Mouse (Mus musculus) heart, postnatal 0 days (tissue): ENCODE measurements at regions not wholly inside any gene's neighbourhood (a gene's known extent, or its start where the extent isn't known, plus 50 kb on each side); places are given as distances from the start of the nearest gene placed in this dataset.

ENCODE experiments used
- ATAC-seq: fragments of 200-750 bp; cut with Nextera tagmentation; 2 replicates; pipeline ENCODE4 v1.8.0; 2017; ENCODE audit warnings: low read depth, moderate number of reproducible peaks, moderate library complexity; ENCODE audit not compliant: insufficient read depth
- DNase-seq: peaks from one replicate; pipeline ENCODE4 v3.0.0-alpha.2; 2016; ENCODE audit warnings: low spot score
- H3K27ac ChIP-seq: fragments of 300-500 bp; sonication (generic); 2 replicates; pipeline ENCODE4 v1.5.1; 2014; ENCODE audit warnings: low read depth, mild to moderate bottlenecking
- H3K27me3 ChIP-seq: fragments of 300-500 bp; sonication (generic); 2 replicates; pipeline ENCODE4 v1.6.1; 2014; ENCODE audit warnings: low read length, mixed read lengths; ENCODE audit not compliant: control insufficient read depth, insufficient read depth
- H3K36me3 ChIP-seq: fragments of 300-500 bp; sonication (generic); replicated peaks from 2 replicates; pipeline ENCODE4 v1.6.1; 2014; ENCODE audit warnings: low read length, mixed read lengths; ENCODE audit not compliant: control insufficient read depth, insufficient read depth
- H3K4me1 ChIP-seq: fragments of 300-500 bp; sonication (generic); 2 replicates; pipeline ENCODE4 v1.6.1; 2014; ENCODE audit warnings: antibody characterized with exemption; ENCODE audit not compliant: control insufficient read depth, insufficient read depth
- H3K4me2 ChIP-seq: fragments of 300-500 bp; sonication (generic); 2 replicates; pipeline ENCODE4 v1.6.1; 2014; ENCODE audit warnings: low read depth, mild to moderate bottlenecking, low read length, moderate library complexity
- H3K4me3 ChIP-seq: fragments of 300-500 bp; sonication (generic); 2 replicates; pipeline ENCODE4 v1.5.1; 2014; ENCODE audit warnings: low read depth, low read length
- H3K9ac ChIP-seq: fragments of 300-500 bp; sonication (generic); replicated peaks from 2 replicates; pipeline ENCODE4 v1.6.1; 2014; ENCODE audit warnings: low read depth, low read length, mixed read lengths
- H3K9me3 ChIP-seq: fragments of 300-500 bp; sonication (generic); replicated peaks from 2 replicates; pipeline ENCODE4 v1.6.1; 2016; ENCODE audit warnings: low read length; ENCODE audit not compliant: control insufficient read depth
- CTCF ChIP-seq: IDR thresholded peaks from 2 replicates; pipeline ENCODE4 v1.5.1; 2016; ENCODE audit warnings: antibody characterized with exemption, control low read depth, low read depth
- EP300 ChIP-seq: IDR thresholded peaks from 2 replicates; pipeline ENCODE4 v1.6.1; 2016; ENCODE audit warnings: antibody characterized with exemption, low read depth
- WGBS: fragments of 180-500 bp; shearing (Covaris S2); extraction: QIAGEN DNeasy Blood & Tissue Kit; methylation state at CpG from one replicate; pipeline ENCODE4 v1.1.7; 2014; 5-methylcytosine and 5-hydroxymethylcytosine counted together

- H3K9me3 ChIP-seq: no peaks in the 10 kb centered on the region
- DNase-seq (no peak), ATAC-seq (no peak)
- no peaks in the 10 kb centered on the region for H3K36me3 ChIP-seq
- no peak overlapping the region for H3K4me3 ChIP-seq
- H3K4me1 ChIP-seq: no peaks in the 10 kb centered on the region
- no peak overlapping the region for H3K9ac ChIP-seq
- H3K4me2 ChIP-seq: no peak overlapping the region
- no peak for TF ChIP-seq EP300
- no peak for TF ChIP-seq CTCF
- H3K27me3 ChIP-seq: no peaks in the 10 kb centered on the region
- H3K27ac ChIP-seq: no peak overlapping the region
Observed at GRCm38 (mm10) chr3:134124982-134125381, 111.3 kb upstream of the Cxxc4 start.

GRCm38 (mm10) chr3:134130412-134130811 is 105.9 kb upstream of the Cxxc4 start:
- WGBS: 48% methylated on average over 3 of the region's 3 CpGs
- DNase-seq: no peak
- TF ChIP-seq EP300 (no peak), CTCF (no peak)

GRCm38 (mm10) chr3:134145251-134145650 is 91.0 kb upstream of the Cxxc4 start:
- DNase-seq: no peak
- WGBS: 66% methylated on average over 7 of the region's 7 CpGs
- no peak for ATAC-seq

More at GRCm38 (mm10) chr3:134130412-134130811, 105.9 kb upstream of the Cxxc4 start:
- H3K4me2 ChIP-seq: no peak overlapping the region
- no peaks in the 10 kb centered on the region for H3K4me1 ChIP-seq
- no peaks in the 10 kb centered on the region for H3K27me3 ChIP-seq
- H3K9ac ChIP-seq: no peak overlapping the region
- no peaks in the 10 kb centered on the region for H3K9me3 ChIP-seq
- no peak for ATAC-seq
- no peaks in the 10 kb centered on the region for H3K36me3 ChIP-seq
- no peak overlapping the region for H3K4me3 ChIP-seq
- no peak overlapping the region for H3K27ac ChIP-seq

GRCm38 (mm10) chr3:134145935-134146334 is 90.3 kb upstream of the Cxxc4 start:
- 84% methylated on average over 3 of the region's 3 CpGs for WGBS
- Histone ChIP-seq H3K4me3 (no peak overlapping the region), H3K4me1 (no peaks in the 10 kb centered on the region; the same call in 1 of the 2 replicates), H3K27me3 (no peaks in the 10 kb centered on the region), H3K9ac (no peak overlapping the region), H3K9me3 (no peaks in the 10 kb centered on the region), H3K36me3 (no peaks in the 10 kb centered on the region), H3K27ac (no peak overlapping the region), H3K4me2 (no peak overlapping the region)
- ATAC-seq (no peak), DNase-seq (no peak)
- TF ChIP-seq EP300 (no peak), CTCF (no peak)

More at GRCm38 (mm10) chr3:134145251-134145650, 91.0 kb upstream of the Cxxc4 start:
- no peak overlapping the region for H3K4me3 ChIP-seq
- H3K9ac ChIP-seq: no peak overlapping the region
- no peaks in the 10 kb centered on the region for H3K36me3 ChIP-seq
- H3K4me1 ChIP-seq: no peaks in the 10 kb centered on the region; the same call in 1 of the 2 replicates
- H3K27ac ChIP-seq: no peak overlapping the region
- no peaks in the 10 kb centered on the region for H3K27me3 ChIP-seq
- no peak overlapping the region for H3K4me2 ChIP-seq
- TF ChIP-seq CTCF (no peak), EP300 (no peak)
- H3K9me3 ChIP-seq: no peaks in the 10 kb centered on the region

GRCm38 (mm10) chr3:134146373-134147224 is 89.7 kb upstream of the Cxxc4 start:
- DNase-seq (peak; percentile 17), ATAC-seq (peak; percentile 41; the same call in 1 of the 2 replicates)
- WGBS: 12% methylated on average over 14 of the region's 14 CpGs
- Histone ChIP-seq H3K27ac (no peak overlapping the region), H3K9me3 (no peaks in the 10 kb centered on the region), H3K4me3 (peak overlapping the region; percentile 42), H3K27me3 (no peaks in the 10 kb centered on the region), H3K4me2 (peak overlapping the region; percentile 65), H3K36me3 (no peaks in the 10 kb centered on the region), H3K9ac (no peak overlapping the region; the same call in 1 of the 2 replicates), H3K4me1 (no peaks in the 10 kb centered on the region; the same call in 1 of the 2 replicates)
- TF ChIP-seq EP300 (no peak), CTCF (no peak)
